Mouse (Mus musculus) neural tube, embryonic 10.5 days (tissue): ENCODE data around the gene Il2ra.
"Not testable (repeated sequence)": the region's sequence is repeated elsewhere in the genome, so short reads cannot be mapped to it uniquely, and the experiment has no call there.

Source experiments
- DNase-seq: peaks from one replicate; pipeline ENCODE4 v3.0.0-alpha.2; 2017; ENCODE audit warnings: low spot score; ENCODE audit errors: extremely low spot score

Il2ra gene

DNA sequence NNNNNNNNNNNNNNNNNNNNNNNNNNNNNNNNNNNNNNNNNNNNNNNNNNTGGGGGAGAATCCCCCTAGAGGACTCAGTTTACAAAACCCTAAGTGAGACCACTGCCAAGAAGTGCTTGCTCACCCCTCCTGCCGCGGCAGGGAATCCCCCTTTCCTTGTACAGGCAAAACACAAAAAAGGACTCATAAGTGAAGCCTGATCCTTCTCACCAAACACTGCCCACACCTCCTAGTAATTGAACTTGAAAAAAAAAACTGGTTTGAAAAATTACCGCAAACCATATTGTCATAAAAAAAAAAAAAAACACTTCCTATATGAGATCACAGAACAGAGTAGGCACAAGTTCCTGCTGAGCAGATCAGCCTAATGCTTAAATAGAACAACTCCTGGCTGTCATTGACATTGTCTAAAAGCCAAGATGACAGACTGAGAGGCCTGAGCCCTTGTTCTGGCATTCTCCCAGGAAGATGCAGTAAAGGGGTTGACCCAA lies at the start of gene Il2ra:
Il2ra (plus strand) TSS at position 357 of the 491 bp plus-strand sequence.
- no peak for DNase-seq

DNA sequence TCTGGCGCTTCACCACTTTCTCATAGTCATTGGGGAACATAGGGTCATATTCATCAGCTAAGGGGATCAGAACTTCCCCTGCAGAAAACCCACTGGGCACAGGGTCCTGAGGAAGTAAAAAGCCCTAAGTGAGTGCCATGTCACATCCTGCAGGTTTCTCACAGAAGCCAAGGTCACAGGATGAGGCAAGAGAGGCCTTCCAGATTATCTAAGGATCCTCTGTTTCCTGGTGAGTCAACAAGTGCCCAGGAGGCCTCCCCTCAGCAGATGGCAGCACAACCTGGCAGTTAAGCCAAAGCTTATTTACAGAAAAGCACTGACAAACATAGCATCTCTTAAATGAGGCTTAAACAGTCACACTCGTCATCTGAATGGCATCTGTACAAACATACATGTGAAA lies 45.9 kb upstream of the Il2ra start:
- DNase-seq, result no peak

DNA sequence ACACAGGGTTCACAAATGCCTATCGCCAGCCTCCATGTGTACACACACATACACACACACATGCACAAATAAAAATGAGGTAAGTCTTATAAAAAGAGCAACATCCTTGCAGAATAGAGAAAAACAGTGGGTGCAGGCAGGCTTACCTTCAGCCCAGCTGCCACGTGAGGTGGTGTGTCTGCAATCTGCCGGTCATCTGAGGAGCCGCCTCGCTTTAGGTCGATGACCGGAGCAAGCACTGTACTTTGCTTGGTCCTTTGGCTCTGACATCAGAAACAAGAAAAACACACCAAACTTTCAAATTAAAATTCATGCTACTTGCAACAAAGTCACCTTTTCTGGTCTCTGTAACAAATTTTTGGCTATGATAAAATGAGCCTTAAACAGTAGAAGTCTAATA lies 44.7 kb upstream of the Il2ra start:
- no peak for DNase-seq

DNA sequence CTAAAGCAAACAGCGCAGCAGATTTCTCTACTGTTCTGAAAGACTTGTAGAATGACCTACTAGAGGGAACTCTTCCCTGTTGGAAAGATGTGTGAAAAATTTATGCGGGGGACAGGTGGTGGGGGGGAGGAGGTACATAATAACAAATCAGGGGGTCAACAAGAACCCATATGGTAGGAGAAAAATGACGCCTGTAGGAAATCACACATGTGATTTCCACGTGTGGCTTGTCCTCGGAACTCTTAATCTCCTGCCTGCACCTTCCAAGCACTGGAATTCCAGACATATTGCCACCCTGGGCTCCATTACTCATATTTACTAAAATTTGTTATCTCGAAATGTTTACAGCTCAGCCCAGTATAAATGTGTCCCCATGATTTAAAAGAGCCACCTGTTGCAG lies 40.8 kb upstream of the Il2ra start:
- no peak for DNase-seq

DNA sequence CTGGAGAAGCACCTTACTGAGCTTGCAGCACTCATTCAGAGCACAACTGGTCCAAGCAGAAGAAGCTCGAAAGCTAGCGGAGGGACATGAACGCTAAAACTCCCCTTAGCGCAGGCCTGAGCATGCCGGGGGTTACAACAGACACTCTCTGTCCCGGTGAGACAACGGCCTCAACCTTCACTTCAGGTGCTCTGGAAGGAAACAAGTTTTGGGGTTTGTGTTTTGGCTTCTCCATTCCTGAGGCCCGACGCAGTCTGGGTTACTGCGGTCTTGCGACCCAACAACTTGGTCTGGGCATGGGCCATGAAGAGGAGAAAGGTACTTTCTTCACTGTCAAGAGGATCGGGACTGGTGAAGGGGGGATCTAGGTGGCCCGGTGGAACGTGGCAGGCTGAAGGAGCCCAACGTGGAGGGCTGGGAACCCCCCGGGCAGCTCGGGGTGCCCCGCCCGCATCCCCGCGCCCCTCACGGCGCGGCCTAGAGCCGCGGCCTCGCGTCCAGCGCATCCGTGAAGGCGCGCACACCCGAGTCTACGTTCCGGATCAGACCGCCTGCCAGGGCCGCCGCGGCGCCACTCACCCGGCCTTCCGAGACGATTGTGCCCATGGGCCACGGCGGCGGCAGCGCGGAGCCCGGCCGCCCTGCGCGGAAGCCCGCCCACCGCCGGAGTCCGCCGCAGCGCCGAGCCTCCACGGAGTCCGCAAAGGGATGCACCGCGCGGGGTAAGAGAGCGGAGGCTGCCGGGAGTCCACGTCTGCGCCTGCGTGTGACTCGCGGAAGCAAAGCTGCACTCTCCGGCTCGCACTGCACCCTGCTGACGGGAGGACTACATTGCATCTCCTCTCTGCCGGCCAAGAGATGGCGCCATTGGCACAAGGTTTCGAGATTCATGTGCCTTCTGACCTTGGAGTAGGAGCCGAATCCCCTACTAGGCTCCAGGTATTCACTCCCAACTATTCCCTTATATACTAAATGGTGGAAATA lies 39.8 kb upstream of the Il2ra start:
- DNase-seq, result peak; percentile 92

DNA sequence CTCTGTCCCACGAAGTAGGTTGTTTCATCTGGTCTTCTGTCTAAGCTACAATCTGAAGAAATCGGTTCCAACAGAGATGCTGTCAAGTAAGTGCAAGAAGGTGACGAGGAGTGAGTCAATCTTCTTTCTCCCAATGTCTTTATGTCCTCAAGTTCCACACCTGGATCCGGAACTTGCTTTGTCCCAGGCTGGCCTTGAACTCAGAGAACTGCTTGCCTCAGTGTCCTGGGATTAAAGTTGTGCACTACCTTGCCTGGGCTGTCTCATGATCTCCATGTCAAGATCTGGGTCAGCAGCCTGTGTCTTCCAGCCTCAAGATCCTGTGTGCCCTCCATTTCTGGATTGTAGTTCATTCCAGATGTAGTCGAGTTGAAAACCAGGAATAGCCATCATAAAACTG lies 38.6 kb upstream of the Il2ra start, which contains the start of gene Rbm17:
Rbm17 (minus strand) TSS at position 101 of the 400 bp plus-strand sequence.
- no peak for DNase-seq

DNA sequence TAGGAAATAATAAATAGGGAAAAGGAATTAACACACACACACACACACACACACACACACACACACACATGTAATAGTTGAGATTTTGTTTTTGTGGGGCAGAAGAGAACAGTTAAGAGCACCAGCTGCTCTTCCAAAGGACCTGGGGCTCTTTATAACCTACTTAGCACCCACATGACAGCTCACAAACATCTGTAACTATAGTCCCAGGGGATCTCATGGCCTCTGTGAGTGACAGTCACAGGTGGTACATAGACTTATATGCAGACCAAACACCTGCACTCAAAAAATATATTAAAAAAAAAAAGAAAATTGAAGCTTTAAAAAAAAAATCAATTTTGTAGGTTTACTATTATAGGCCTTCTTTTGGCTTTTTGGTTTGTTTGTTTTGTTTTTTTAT lies 37.7 kb upstream of the Il2ra start:
- no peak for DNase-seq

DNA sequence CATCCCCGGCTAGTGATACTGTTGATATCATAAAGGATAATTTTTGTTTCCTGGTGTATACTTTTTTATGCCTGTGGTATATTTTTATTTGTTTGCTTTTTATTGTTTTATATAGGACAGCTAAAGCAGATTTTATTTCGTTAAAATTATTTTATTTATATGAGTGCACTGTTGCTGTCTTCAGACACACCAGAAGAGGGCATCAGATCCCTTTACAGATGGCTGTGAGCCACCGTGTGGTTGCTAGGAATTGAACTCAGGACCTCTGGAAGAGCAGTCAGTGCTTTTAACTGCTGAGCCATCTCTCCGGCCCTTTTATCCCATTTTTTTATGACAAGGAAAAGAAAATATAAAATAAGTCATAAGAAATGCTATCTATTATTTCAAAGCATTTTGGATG lies 35.9 kb upstream of the Il2ra start:
- DNase-seq, result not testable (repeated sequence)

DNA sequence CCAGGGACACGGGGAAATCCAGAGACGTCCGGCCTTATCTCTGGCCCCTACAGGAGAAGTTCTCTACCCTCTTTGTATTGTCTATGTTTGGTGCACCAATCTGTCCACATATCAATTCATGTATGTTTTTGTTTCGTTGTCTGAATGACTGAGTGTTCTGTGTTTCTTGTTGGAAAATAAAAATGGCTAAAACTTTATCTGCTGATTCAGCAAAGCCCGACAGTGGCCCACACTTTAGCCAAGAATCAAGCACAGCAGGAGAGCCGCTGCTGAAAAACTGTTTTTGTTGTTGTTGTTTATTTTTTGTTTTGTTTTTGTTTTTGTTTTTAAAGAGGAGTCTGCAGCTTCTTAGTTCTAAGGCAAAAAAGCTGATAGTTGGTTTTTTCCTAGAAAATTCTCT lies 29.7 kb upstream of the Il2ra start:
- DNase-seq, result not testable (repeated sequence)

DNA sequence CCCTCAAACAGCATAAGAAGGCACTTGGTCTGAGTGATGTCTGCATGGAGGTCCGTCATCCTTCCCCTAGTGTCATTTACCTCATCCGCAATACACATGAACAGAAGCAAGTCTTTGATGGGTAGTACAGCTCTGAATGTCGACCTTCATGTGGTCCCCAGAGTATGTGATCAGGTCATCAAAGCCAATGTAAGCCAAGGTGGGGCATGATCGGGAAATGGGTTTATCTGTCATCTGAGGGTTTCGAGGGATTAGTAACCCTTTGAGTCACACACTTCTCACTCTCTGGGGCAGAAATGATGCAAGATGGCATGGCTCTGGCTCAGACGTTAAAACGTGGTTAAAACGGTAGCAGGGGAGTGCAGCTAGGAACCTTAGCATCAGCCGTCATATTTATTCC lies 25.8 kb upstream of the Il2ra start:
- DNase-seq, result no peak

DNA sequence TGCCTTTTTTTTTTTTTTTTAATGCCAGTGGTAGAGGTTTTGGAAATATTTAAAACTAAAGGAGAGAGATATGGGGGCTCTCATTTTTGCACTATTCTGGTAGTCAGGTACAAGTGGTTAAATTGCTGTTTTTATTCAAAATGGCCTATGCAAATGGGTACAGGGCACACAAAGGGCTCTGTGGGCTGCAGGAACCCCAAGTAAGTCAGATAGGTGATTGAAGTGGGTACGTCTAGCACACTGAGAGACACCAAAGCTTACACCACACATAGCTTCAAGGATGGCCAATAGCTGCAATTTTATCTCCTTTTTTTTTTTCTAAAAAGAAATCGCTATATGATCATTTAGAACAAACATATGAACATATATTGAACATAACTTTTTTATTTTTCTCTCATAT lies 23.0 kb upstream of the Il2ra start:
- no peak for DNase-seq

DNA sequence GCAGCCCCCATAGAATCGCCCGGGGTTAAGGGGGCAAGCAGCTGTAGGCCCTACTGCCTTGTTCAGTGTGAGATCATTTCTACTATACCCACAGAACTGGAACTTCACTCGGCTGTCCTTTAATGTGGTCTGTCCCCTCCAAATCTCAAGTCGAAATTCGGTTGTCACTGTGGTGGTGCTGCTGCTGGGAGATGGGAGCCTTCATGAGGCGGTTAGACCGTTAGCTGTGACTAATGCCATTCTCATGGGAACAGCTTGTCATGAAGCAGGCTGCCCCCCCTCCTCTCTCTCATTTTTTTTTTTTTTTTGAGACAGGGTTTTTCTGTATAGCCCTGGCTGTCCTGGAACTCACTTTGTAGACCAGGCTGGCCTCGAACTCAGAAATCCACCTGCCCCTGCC lies 19.4 kb upstream of the Il2ra start:
- DNase-seq, result no peak

DNA sequence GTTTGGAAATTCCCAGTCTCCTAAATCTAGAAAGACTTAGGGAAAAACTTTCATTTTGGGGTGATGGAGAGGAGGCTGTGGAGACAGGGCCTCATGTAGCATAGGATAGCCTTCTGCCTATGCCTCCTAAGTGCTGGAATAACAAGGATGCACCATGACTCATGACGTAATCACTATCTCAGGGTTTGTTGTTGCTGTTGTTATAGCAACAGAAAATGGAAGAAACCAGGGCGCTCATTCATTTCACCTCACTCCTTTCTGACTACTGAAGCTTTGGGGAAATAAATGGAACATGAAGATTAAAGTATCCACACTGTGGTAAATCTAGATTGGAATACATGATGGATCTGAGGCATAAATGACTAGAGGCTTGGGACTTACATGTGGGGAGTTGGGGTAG lies 18.9 kb upstream of the Il2ra start:
- DNase-seq, result no peak

DNA sequence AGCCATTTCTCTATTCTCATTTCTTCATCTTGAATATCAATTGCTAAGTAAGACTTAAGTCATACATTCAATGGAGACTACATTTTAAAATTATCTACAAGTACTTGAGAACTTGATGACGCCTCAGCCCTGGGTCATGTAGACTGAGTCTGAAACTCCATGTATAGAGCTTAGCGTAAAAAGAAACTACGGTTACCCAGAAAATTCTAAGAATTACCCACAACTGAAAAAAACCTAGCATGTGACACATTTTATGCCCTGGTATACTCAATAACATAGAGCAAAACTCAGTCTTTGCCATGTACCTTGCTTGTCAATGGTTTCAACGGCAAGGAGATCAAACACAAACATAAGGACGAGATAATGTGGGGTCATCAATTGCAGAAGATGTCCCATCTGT lies 16.7 kb upstream of the Il2ra start, which contains the start of gene Gm17490:
Gm17490 (minus strand) TSS at position 375 of the 400 bp plus-strand sequence.
- DNase-seq, result no peak

DNA sequence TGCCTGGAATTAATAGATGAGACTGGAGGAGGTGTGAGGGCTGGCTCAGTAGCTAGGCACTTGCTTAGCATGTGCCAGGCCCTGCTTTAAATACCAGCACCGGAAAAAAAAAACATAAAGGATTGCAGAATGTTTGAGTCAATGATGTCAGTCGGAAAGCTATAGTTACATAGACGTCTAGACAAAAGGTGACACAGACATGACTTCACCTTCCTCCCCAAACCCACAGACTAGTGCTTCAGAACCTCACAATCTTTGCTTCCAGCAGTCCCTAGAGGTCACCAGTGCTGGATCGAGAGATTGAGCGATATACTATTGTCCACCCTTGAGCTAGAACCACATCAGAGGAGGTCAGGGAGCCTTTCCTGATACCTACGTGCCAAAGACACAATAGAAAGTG lies 7.6 kb upstream of the Il2ra start:
- no peak for DNase-seq

DNA sequence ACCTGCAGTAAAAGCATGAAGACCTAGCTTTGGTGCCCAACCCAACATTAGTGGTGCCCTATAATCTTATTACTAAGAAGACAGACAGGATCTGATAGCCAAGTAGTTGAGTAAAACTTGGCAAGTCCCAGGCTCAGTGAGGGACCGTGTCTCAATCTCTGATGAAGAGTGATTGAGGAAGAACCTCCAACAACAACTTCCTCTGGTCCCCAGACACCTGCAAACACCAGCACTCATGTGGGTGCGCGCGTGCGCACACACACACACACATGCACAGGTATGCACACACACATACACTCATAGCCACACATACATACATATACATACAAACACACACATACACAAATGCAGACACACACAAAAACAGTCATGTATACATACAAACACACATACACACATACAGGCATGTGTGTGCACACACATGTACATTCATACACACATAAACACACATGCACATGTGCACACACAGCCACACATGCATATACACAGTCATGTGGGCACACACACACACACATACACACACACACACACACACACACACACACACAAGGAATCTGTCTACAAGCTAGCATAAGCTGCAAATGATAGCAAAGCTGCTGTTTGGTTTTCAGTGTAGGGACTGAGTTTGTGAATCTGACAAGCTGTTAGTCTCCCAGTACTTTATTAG lies 7.0 kb upstream of the Il2ra start:
- no peak for DNase-seq

DNA sequence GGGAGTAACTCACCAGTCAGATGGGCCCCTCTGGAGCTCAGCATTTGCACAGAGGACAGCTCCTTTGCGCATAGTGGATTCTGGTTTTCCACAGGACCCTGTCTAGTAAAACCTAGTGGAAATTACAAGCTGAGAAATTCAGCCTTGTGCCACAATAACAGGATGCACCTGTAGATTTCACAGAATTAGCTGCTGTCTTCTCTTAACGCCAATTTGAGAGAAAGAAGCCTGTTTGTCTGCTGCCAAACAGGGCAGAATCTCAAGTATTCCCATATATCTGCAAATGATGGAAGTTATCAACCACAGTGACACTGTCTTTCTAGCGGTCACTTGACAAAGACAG lies 6.5 kb upstream of the Il2ra start:
- no peak for DNase-seq

DNA sequence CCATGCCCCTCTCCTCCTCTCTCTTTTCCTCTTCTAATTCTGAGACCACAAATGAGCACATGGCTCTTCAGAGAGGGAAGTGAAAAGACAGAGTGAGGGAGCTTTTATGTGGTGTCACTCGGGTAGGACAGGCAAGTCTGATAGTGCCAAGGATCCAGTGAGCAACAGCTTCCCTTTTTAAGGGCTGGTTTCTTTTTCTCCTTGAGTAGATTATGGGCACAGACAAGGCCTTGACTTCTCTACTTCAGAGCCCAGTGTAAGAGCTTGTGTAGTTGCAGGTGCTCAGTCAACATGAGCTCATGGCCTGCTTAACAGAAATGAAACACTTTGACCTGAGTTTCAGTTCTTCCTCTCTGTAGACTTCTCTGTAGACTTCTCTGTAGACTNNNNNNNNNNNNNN lies 5.5 kb upstream of the Il2ra start:
- no peak for DNase-seq

DNA sequence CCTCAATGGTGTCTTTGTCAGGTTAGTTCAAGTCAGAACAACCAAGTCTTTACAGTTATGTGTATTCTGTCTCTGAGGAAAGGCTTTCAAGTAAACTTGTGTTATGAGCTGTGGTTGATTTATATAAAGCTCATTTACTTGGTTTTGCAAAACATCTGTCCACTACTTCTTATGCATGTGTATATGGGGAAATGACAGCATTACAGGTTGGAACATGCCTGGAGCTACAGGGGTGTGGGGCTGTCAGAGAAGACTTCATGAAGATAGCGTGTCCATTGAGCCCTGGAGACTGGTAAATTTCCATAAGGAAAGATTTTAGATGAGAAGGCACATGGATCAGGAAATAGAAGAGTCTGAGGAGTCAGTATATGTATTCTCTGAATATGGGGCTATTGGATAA lies 1.4 kb downstream of the Il2ra start:
- DNase-seq, result no peak

DNA sequence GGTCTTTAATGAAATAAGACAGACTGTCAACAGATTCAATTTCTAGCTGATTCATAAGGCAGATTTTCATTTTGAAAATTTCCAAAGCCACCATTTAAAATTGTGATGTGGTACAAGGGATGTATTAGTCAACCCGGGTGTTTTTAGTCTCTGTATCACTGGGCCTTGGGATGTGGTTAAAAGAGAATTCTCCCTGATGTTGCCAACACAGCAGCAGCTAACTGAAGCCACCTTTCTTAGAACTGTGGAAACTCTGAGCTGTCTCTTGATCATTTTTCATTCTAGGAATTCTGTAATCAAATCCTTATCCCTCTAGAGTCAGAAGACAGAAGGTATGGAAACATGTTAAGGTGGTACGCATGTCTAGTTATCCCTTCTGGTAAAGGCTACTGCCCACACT lies 2.7 kb downstream of the Il2ra start:
- DNase-seq, result no peak

DNA sequence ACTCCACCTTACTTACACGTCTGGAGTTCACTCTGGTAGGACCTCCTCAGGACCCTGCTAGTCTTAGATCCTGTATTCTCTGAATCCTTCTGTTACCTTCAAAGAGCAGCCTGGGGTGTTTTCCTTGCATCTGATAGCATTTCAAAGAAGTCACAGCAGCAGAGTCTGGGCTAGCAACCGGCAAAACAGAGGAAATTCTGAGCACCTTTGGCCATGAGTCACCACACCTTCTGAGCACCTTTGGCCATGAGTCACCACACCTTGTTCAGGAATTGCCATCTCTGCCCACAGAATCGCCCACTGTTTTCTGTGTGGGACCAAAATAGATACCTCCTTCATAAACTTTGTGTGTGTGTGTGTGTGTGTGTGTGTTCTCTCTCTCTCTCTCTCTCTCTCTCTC lies 8.9 kb downstream of the Il2ra start:
- DNase-seq, result no peak

DNA sequence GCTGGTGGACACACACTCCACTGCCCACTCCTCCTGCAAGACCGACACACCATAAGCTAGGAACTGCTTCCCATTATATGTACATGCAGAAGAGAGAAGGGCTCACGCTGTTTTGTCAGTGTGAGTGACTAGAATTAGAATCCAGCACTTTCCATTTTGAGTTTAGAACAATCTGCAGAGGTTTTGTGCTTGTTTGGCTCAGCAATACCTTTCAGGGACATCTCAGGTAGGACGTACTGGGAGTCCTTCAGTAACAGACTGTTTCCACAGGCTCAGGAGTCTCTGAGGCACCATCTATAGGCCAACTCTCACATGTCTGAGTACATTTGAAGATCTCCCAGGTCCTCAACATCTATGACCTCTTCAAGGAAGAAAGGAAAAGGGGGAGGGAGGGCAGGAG lies 9.6 kb downstream of the Il2ra start:
- DNase-seq, result no peak

DNA sequence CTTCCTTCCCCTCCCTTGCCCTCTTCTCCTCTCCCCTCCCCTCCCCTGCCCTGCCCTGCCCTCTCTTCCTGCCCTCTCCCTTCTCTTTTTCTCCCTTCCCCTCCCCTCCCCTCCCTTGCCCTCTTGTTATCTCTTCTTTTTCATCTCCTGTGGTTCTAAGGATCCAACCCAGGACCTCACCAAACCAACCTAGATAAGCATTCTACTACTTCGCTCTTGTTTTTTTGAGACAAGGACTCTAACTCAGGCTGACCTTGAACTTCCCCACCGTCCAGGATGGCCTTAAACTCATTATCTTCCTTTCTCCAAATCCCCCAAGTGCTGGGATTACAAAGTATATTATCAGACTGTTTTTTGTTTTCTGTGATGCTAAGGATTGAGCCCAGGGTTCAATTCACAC lies 10.2 kb downstream of the Il2ra start:
- no peak for DNase-seq
